9 mouse cellular contexts compared by ENCODE assay signal in the genomic region with DNA sequence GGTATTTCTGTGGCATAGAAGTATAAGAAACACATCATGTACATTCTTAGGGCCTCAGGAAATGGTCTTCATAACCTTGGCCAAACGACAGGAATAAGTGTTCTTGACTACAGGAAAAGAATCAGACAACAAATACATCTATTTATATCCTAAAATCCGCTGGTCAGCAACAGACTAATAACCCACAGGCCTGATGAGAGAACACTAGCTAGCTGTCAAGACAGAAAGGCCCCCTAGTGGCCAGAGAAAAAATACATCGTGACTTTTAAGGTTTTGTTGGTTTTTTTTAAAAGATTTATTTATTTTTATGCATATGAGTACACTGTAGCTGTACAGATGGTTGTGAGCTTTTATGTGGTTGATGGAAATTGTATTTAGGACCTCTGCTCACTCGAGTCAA. TPM values are rescaled to one million over a fixed set of nuclear protein-coding genes. Genes with fewer than 3 reads are reported as not detected.
A peak's percentile ranks its signal among the peaks of the same experiment; 100 is the strongest.
DNase-seq lines count a peak whose midpoint lies in the region; ATAC-seq and TF ChIP-seq lines count a peak whose summit lies in the region.
"Had no signal": no experiment of that assay in that cellular context is flagged by ENCODE, and none has a peak within 500 bp of the region (broad histone marks: within the 10 kb centered on the region; RNA-seq: fewer than 3 reads in every experiment).

No protein-coding gene starts in this region.

- H3K4me3 ChIP-seq in kidney, embryonic 14.5 days (ENCODE audit: low read length), result no peak overlapping the region
- no peak overlapping the region for H3K4me3 ChIP-seq in kidney, embryonic 16.5 days (ENCODE audit: low read length)
- H3K4me3 ChIP-seq in MEL (ENCODE audit: control insufficient read depth in 1 of 2, insufficient read depth in 1 of 2, low read depth in 2 of 2, low read length in 2 of 2), result no peak overlapping the region
- no peak overlapping the region for H3K4me3 ChIP-seq in forebrain, embryonic 11.5 days (ENCODE audit: low read depth, low read length)
- H3K4me3 ChIP-seq: liver, embryonic 15.5 days had no signal

- peak; percentile 36 to 62 (median 60); a peak in 5 of 6 replicates for TF ChIP-seq CTCF in MEL (IDR thresholded peaks at IDR 0.05 in 2 of 3, conservative IDR thresholded peaks at IDR 0.05 in 1 of 3; ENCODE audit: control insufficient read depth in 1 of 3, insufficient read depth in 1 of 3, low read depth in 2 of 3, low read length in 3 of 3, poor library complexity in 1 of 3, severe bottlenecking in 1 of 3)

- H3K4me1 ChIP-seq in kidney, embryonic 14.5 days (ENCODE audit: control insufficient read depth, insufficient read depth, low read length), result no peaks in the 10 kb centered on the region
- H3K4me1 ChIP-seq in kidney, embryonic 16.5 days (ENCODE audit: insufficient read depth, low read length), result no peaks in the 10 kb centered on the region
- no peaks in the 10 kb centered on the region for H3K4me1 ChIP-seq in MEL (ENCODE audit: control insufficient read depth in 1 of 2, insufficient read depth in 2 of 2, low read length in 2 of 2)
- no peaks in the 10 kb centered on the region for H3K4me1 ChIP-seq in forebrain, embryonic 11.5 days (replicated peaks; ENCODE audit: control insufficient read depth, insufficient read depth, low read length)
- H3K4me1 ChIP-seq: liver, embryonic 15.5 days had no signal

- DNase-seq in B cell, adult 2 months, result peak; percentile 31 to 38
- peak; percentile 76 for DNase-seq in MEL (ENCODE audit: low read depth, low spot score)
- DNase-seq in forelimb bud, embryonic 11.5 days (ENCODE audit: low read depth, low spot score), result peak; percentile 38
- DNase-seq in retina, adult 2 months (ENCODE audit: low read depth, low spot score), result peak; percentile 18
- DNase-seq in forebrain, embryonic 11.5 days (ENCODE audit: low spot score), result no peak
- DNase-seq in gastrocnemius, postnatal 10 days, result no peak

- no peaks in the 10 kb centered on the region for H3K79me2 ChIP-seq in MEL (ENCODE audit: control insufficient read depth, insufficient read depth, low read length, poor library complexity)

- H3K4me2 ChIP-seq in kidney, embryonic 14.5 days (replicated peaks; ENCODE audit: low read depth, low read length), result no peak overlapping the region
- H3K4me2 ChIP-seq in kidney, embryonic 16.5 days (replicated peaks; ENCODE audit: low read depth, low read length), result no peak overlapping the region
- H3K4me2 ChIP-seq in forebrain, embryonic 11.5 days (ENCODE audit: low read depth, low read length, severe bottlenecking), result no peak overlapping the region
- H3K4me2 ChIP-seq: liver, embryonic 15.5 days had no signal

- no peaks in the 10 kb centered on the region for H3K27me3 ChIP-seq in kidney, embryonic 14.5 days (ENCODE audit: control insufficient read depth, insufficient read depth, low read length)
- no peaks in the 10 kb centered on the region for H3K27me3 ChIP-seq in kidney, embryonic 16.5 days (ENCODE audit: insufficient read depth, low read length)
- H3K27me3 ChIP-seq in MEL (ENCODE audit: control insufficient read depth in 1 of 2, insufficient read depth in 2 of 2, low read length in 2 of 2), result no peaks in the 10 kb centered on the region
- no peaks in the 10 kb centered on the region for H3K27me3 ChIP-seq in forebrain, embryonic 11.5 days (ENCODE audit: control insufficient read depth, insufficient read depth, low read length)
- H3K27me3 ChIP-seq: liver, embryonic 15.5 days had no signal

- WGBS in kidney, embryonic 14.5 days, result 59% methylated on average over 4 of the region's 4 CpGs
- WGBS in kidney, embryonic 16.5 days, result 44% methylated on average over 4 of the region's 4 CpGs
- 61% methylated on average over 4 of the region's 4 CpGs for whole genome bisulfite sequencing in forebrain, embryonic 11.5 days

- no peak overlapping the region for H3K27ac ChIP-seq in kidney, embryonic 14.5 days (ENCODE audit: low read depth, low read length)
- no peak overlapping the region for H3K27ac ChIP-seq in kidney, embryonic 16.5 days (ENCODE audit: low read length)
- H3K27ac ChIP-seq in MEL (ENCODE audit: control insufficient read depth, low read depth, low read length), result no peak overlapping the region
- no peak overlapping the region for H3K27ac ChIP-seq in forebrain, embryonic 11.5 days (ENCODE audit: low read depth, low read length)
- H3K27ac ChIP-seq: liver, embryonic 15.5 days had no signal

- TF ChIP-seq RAD21 in MEL (IDR thresholded peaks at IDR 0.05; ENCODE audit: low read depth, low read length), result peak; percentile 20

- ATAC-seq in kidney, embryonic 14.5 days (ENCODE audit: low FRiP score, low TSS enrichment), result 0 out of 2 replicates have a peak, but pooled peaks have one; percentile 20
- no peak for ATAC-seq in kidney, embryonic 16.5 days (ENCODE audit: low FRiP score, low TSS enrichment)
- ATAC-seq in forebrain, embryonic 11.5 days (replicated peaks; ENCODE audit: low FRiP score), result no peak

- H3K9ac ChIP-seq in kidney, embryonic 14.5 days (ENCODE audit: low read depth, low read length), result no peak overlapping the region
- no peak overlapping the region for H3K9ac ChIP-seq in kidney, embryonic 16.5 days (replicated peaks; ENCODE audit: low read length)
- no peak overlapping the region for H3K9ac ChIP-seq in MEL (ENCODE audit: control insufficient read depth, low read depth, low read length, poor library complexity, severe bottlenecking)
- no peak overlapping the region for H3K9ac ChIP-seq in forebrain, embryonic 11.5 days (ENCODE audit: low read length)
- H3K9ac ChIP-seq: liver, embryonic 15.5 days had no signal

- no peaks in the 10 kb centered on the region for H3K9me3 ChIP-seq in kidney, embryonic 14.5 days (ENCODE audit: control insufficient read depth, low read length)
- no peaks in the 10 kb centered on the region for H3K9me3 ChIP-seq in kidney, embryonic 16.5 days (ENCODE audit: low read length)
- H3K9me3 ChIP-seq in MEL (replicated peaks; ENCODE audit: insufficient read depth, low read length), result no peaks in the 10 kb centered on the region
- H3K9me3 ChIP-seq in forebrain, embryonic 11.5 days (ENCODE audit: control insufficient read depth, low read length), result no peaks in the 10 kb centered on the region
- H3K9me3 ChIP-seq: liver, embryonic 15.5 days had no signal

- TF ChIP-seq EP300 in MEL (IDR thresholded peaks at IDR 0.05; ENCODE audit: low read depth in 1 of 2, low read length in 2 of 2), result no peak

- no peak for TF ChIP-seq POLR2A in MEL (IDR thresholded peaks at IDR 0.05; ENCODE audit: control insufficient read depth in 1 of 2, insufficient read depth in 1 of 2, low read depth in 1 of 2, low read length in 2 of 2, poor library complexity in 1 of 2)

- H3K36me3 ChIP-seq in kidney, embryonic 14.5 days (ENCODE audit: control insufficient read depth, insufficient read depth, low read length), result peaks cover 36% of the 10 kb centered on the region
- H3K36me3 ChIP-seq in kidney, embryonic 16.5 days (ENCODE audit: insufficient read depth, low read length), result peaks cover 18% of the 10 kb centered on the region
- H3K36me3 ChIP-seq in MEL (ENCODE audit: control insufficient read depth in 1 of 2, insufficient read depth in 2 of 2, low read length in 2 of 2), result peaks cover 0 to 3% of the 10 kb centered on the region in 2 experiments; a peak in 1 of 4 replicates
- H3K36me3 ChIP-seq in forebrain, embryonic 11.5 days (ENCODE audit: control insufficient read depth, insufficient read depth, low read length), result no peaks in the 10 kb centered on the region; the same call in 1 of the 2 replicates

TF ChIP-seq in MEL, 35 proteins besides CTCF, POLR2A, EP300 and RAD21 (continues in another document):
- TF ChIP-seq POLR2AphosphoS2 (IDR thresholded peaks at IDR 0.05; ENCODE audit: low read length) (no peak), ZNF384 (IDR thresholded peaks at IDR 0.05; ENCODE audit: low read depth, low read length) (peak; percentile 75), CHD2 (IDR thresholded peaks at IDR 0.05; ENCODE audit: low read length) (no peak), USF2 (IDR thresholded peaks at IDR 0.05; ENCODE audit: borderline replicate concordance in 1 of 2, insufficient read depth in 1 of 2, low read depth in 1 of 2, low read length in 2 of 2) (no peak), ZKSCAN1 (IDR thresholded peaks at IDR 0.05; ENCODE audit: low read depth, low read length) (no peak), HCFC1 (IDR thresholded peaks at IDR 0.05; ENCODE audit: low read depth, low read length) (no peak), NRF1 (IDR thresholded peaks at IDR 0.05; ENCODE audit: insufficient read depth, low read depth, low read length, poor library complexity, severe bottlenecking) (no peak), RCOR1 (IDR thresholded peaks at IDR 0.05; ENCODE audit: low read depth, low read length) (no peak), TBP (IDR thresholded peaks at IDR 0.05; ENCODE audit: low read depth, low read length) (no peak), GATA1 (IDR thresholded peaks at IDR 0.05; ENCODE audit: low read depth, low read length) (no peak)

RNA-seq across cellular contexts. Expression of a gene that starts 35.1 kb away (rescaled TPM):
- 298 and 318 TPM in 2 replicates for polyA plus RNA-seq in kidney, embryonic 14.5 days (2014; fragmentation: Nextera tagmentation; extraction: Ambion mirVana)
- 235 and 246 TPM in 2 replicates for polyA plus RNA-seq in kidney, embryonic 16.5 days (2015; fragmentation: Nextera tagmentation; extraction: Ambion mirVana)
- 513 and 590 TPM in 2 replicates for total RNA-seq in MEL (2012; rRNA removed)
- 1,000 to 10,000 TPM in 1 of 2 experiments, 100 to 1,000 TPM in 1; 474 to 1,828 TPM for polyA plus RNA-seq in MEL (2012; ENCODE audit: insufficient read depth in 1 of 2, insufficient read length in 2 of 2, low read depth in 1 of 2, low replicate concordance in 2 of 2, missing spikeins in 1 of 2)
- 283 and 311 TPM in 2 replicates for polyA plus RNA-seq in forebrain, embryonic 11.5 days (2014; fragmentation: Nextera tagmentation; extraction: Ambion mirVana)
- 10 to 100 TPM; 47.8 to 59.8 TPM for total RNA-seq in gastrocnemius, postnatal 10 days (2021)

RNA-seq across cellular contexts. Expression of a gene that starts 43.3 kb away (rescaled TPM):
- polyA plus RNA-seq in kidney, embryonic 14.5 days (2014; fragmentation: Nextera tagmentation; extraction: Ambion mirVana), result 13.6 and 14.2 TPM in 2 replicates
- 6.5 and 7.4 TPM in 2 replicates for polyA plus RNA-seq in kidney, embryonic 16.5 days (2015; fragmentation: Nextera tagmentation; extraction: Ambion mirVana)
- 2.3 and 2.6 TPM in 2 replicates for total RNA-seq in MEL (2012; rRNA removed)
- 10 to 100 TPM in 1 of 2 experiments, 1 to 10 TPM in 1; 3.1 to 18.6 TPM for polyA plus RNA-seq in MEL (2012; ENCODE audit: insufficient read depth in 1 of 2, insufficient read length in 2 of 2, low read depth in 1 of 2, low replicate concordance in 2 of 2, missing spikeins in 1 of 2)
- 11.7 and 12.3 TPM in 2 replicates for polyA plus RNA-seq in forebrain, embryonic 11.5 days (2014; fragmentation: Nextera tagmentation; extraction: Ambion mirVana)
- 10 to 100 TPM; 36.4 to 41.5 TPM for total RNA-seq in gastrocnemius, postnatal 10 days (2021)

RNA-seq across cellular contexts. Expression of a gene that starts 49.3 kb away (rescaled TPM):
- 460 and 593 TPM in 2 replicates for polyA plus RNA-seq in kidney, embryonic 14.5 days (2014; fragmentation: Nextera tagmentation; extraction: Ambion mirVana)
- polyA plus RNA-seq in kidney, embryonic 16.5 days (2015; fragmentation: Nextera tagmentation; extraction: Ambion mirVana), result 370 and 375 TPM in 2 replicates
- 129 and 143 TPM in 2 replicates for total RNA-seq in MEL (2012; rRNA removed)
- polyA plus RNA-seq in MEL (2012; ENCODE audit: insufficient read depth in 1 of 2, insufficient read length in 2 of 2, low read depth in 1 of 2, low replicate concordance in 2 of 2, missing spikeins in 1 of 2), result 100 to 1,000 TPM in 1 of 2 experiments, not detected in 1; 131 TPM
- 507 and 560 TPM in 2 replicates for polyA plus RNA-seq in forebrain, embryonic 11.5 days (2014; fragmentation: Nextera tagmentation; extraction: Ambion mirVana)
- total RNA-seq in gastrocnemius, postnatal 10 days (2021), result 10 to 100 TPM; 75.1 to 75.6 TPM

Comparison
In these comparisons a context has a peak if more than half of its experiments do, and no peak if none do; other contexts are left out.
1. DNase-seq: peak in B cell, adult 2 months (2 of 2), MEL (single experiment), forelimb bud, embryonic 11.5 days (single experiment) and retina, adult 2 months (single experiment); none in forebrain, embryonic 11.5 days (single experiment) and gastrocnemius, postnatal 10 days (single experiment).